8 mouse cellular contexts compared by ENCODE assay signal in the genomic region with DNA sequence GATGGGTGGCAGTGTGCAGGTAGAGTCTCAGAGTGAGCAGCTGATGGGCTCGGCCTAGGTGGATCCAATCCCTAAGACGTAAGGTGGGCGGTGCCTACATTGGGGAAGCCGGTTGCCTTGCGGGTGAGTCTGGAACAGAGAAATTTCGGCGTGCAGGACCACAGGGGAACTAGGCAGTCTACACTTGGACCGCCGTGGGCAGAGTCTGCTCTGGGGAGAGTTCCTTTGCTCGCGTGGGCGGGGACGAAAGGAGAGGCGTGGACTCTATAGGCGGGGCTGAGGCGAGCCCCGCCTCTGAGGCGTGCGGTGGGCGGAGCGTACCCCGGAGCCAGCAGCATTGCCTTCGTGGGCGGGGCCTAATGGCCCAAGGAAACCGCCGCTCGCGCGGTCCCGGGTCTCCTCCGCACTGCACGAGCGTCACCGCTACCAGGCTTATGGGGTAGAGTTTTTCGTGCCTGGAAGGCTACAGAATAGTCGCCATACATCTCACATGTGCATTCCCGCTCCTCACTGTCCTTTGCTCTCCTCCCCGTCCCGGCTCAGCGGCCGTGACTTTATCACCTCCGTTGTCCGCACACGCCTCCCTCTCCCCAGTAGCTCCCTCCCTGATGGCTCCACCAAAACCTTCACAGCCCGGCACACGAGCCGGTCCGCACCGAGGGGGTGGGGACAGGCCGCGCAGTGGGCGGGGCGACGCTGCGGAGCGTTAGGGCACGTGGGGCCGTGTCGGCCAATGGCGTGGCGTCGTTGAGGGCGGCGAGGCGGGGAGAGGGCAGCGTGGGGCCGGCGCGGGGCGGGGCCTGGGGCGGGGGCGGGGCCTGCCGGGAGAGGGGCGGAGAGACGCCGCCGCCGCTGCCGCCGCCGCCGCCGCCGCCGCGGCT. TPM values are rescaled to one million over a fixed set of nuclear protein-coding genes. Genes with fewer than 3 reads are reported as not detected.
DNase-seq lines count a peak whose midpoint lies in the region; ATAC-seq and TF ChIP-seq lines count a peak whose summit lies in the region.

Ppp2r5c (plus strand) TSS at position 831 of the 881 bp plus-strand sequence.

- peak; percentile 95 for ATAC-seq in forebrain, embryonic 15.5 days (replicated peaks)
- ATAC-seq in neutrophil, adult 5-6 weeks (ENCODE audit: extremely low read depth, insufficient number of reproducible peaks, low FRiP score, poor library complexity, severe bottlenecking): peak; percentile 86

- peak within 1 kb of the TSS; percentile 95 for H3K9ac ChIP-seq in ES-E14 (ENCODE audit: insufficient read depth, low read depth, low read length, poor library complexity, severe bottlenecking)
- peak within 1 kb of the TSS; percentile 82 for H3K9ac ChIP-seq in forebrain, embryonic 15.5 days (replicated peaks)

- peak within 1 kb of the TSS; percentile 94 to 100 for H3K4me3 ChIP-seq in ES-E14 (ENCODE audit: insufficient read depth in 1 of 2, low read depth in 1 of 2, low read length in 2 of 2, poor library complexity in 1 of 2, severe bottlenecking in 1 of 2)
- H3K4me3 ChIP-seq in forebrain, embryonic 15.5 days: peak within 1 kb of the TSS; percentile 83
- H3K4me3 ChIP-seq in lung, adult 2 months (replicated peaks; ENCODE audit: extremely low read depth, low read depth, low read length): peak within 1 kb of the TSS; percentile 76

- no peaks in the 10 kb centered on the region for H3K9me3 ChIP-seq in ES-E14 (ENCODE audit: control insufficient read depth, insufficient read depth, low read depth, low read length)
- H3K9me3 ChIP-seq in forebrain, embryonic 15.5 days: no peaks in the 10 kb centered on the region

- H3K27me3 ChIP-seq in forebrain, embryonic 15.5 days: peaks cover 3% of the 10 kb centered on the region; the same call in 1 of the 2 replicates

- H3K27ac ChIP-seq in ES-E14 (ENCODE audit: insufficient read depth, low read depth, low read length, poor library complexity, severe bottlenecking): peak within 1 kb of the TSS; percentile 98
- peak within 1 kb of the TSS; percentile 96 for H3K27ac ChIP-seq in forebrain, embryonic 15.5 days (replicated peaks)

- DNase-seq in ES-E14 (ENCODE audit: low read depth, low spot score): peak; percentile 83
- peak; percentile 95 for DNase-seq in cerebellum, adult 11-12 months
- DNase-seq in heart, postnatal 25 days (ENCODE audit: low spot score): peak; percentile 88
- peak; percentile 93 to 95 for DNase-seq in layer of hippocampus, adult 18-20 months (ENCODE audit: low spot score in 2 of 2)
- DNase-seq in lung, adult 2 months: peak; percentile 96
- peak; percentile 85 to 90 for DNase-seq in thymus, adult 18-20 months

- H3K4me1 ChIP-seq in ES-E14 (ENCODE audit: control insufficient read depth in 2 of 2, insufficient read depth in 2 of 2, low read length in 2 of 2, poor library complexity in 1 of 2): peaks cover 0 to 2% of the 10 kb centered on the region in 2 experiments; a peak in 1 of 4 replicates
- peaks cover 21% of the 10 kb centered on the region for H3K4me1 ChIP-seq in forebrain, embryonic 15.5 days
- no peaks in the 10 kb centered on the region; the same call in 1 of the 2 replicates for H3K4me1 ChIP-seq in lung, adult 2 months (ENCODE audit: control insufficient read depth, insufficient read depth, low read length)

- peaks cover 9% of the 10 kb centered on the region; the same call in 1 of the 2 replicates for H3K36me3 ChIP-seq in ES-E14 (ENCODE audit: control insufficient read depth, insufficient read depth, low read length, poor library complexity, severe bottlenecking)
- H3K36me3 ChIP-seq in forebrain, embryonic 15.5 days: no peaks in the 10 kb centered on the region

- WGBS in forebrain, embryonic 15.5 days: under 1% methylated on average over 82 of the region's 86 CpGs
- WGBS in lung, adult 2 months: under 1% methylated on average over 72 of the region's 86 CpGs

- in situ Hi-C loops in ES-E14 (cut with MboI; ENCODE audit: low sequenced_read_pairs in 2 of 2, unreplicated experiment in 2 of 2): loop anchor here in 1 of 2 experiments (25.0 kb wide), 1 partner anchor 391 kb away; the partner anchor contains the start of gene Mok

- intact Hi-C loops in heart, postnatal 25 days (cut with DNase I): no loop called here

- H3K4me2 ChIP-seq in forebrain, embryonic 15.5 days (replicated peaks): peak within 1 kb of the TSS; percentile 88

- TF ChIP-seq CTCF in lung, adult 2 months (IDR thresholded peaks at IDR 0.05; ENCODE audit: insufficient read depth, low read length): no peak

- TF ChIP-seq POLR2A in lung, adult 2 months (IDR thresholded peaks at IDR 0.05; ENCODE audit: borderline replicate concordance, extremely low read depth, low read depth, low read length): peak; percentile 42; the same call in 1 of the 2 replicates

TF ChIP-seq in ES-E14, 5 proteins besides CTCF, POLR2A, EP300 and RAD21:
- TF ChIP-seq ZC3H11A (IDR thresholded peaks at IDR 0.05; ENCODE audit: borderline replicate concordance, low read depth, low read length) (no peak), ZNF384 (IDR thresholded peaks at IDR 0.05; ENCODE audit: low read depth, low read length) (no peak), MAFK (IDR thresholded peaks at IDR 0.05; ENCODE audit: insufficient read depth, low read depth, low read length) (no peak), HCFC1 (IDR thresholded peaks at IDR 0.05; ENCODE audit: borderline replicate concordance, insufficient read depth, low read length) (no peak), CHD2 (IDR thresholded peaks at IDR 0.05; ENCODE audit: low read depth, low read length) (no peak)

RNA-seq across cellular contexts. Expression of gene Ppp2r5c, which starts in this region (rescaled TPM):
- 62.1 and 83.4 TPM in 2 replicates for total RNA-seq in ES-E14 (2012; rRNA removed)
- 137 TPM in 2 replicates for polyA plus RNA-seq in forebrain, embryonic 15.5 days (2015; fragmentation: Nextera tagmentation; extraction: Ambion mirVana)
- 10 to 100 TPM; 90.4 to 91.5 TPM for total RNA-seq in heart, postnatal 25 days (2021)
- 100 to 1,000 TPM; 241 to 242 TPM for total RNA-seq in layer of hippocampus, adult 18-20 months (2021)
- polyA plus RNA-seq in lung, adult 2 months (2012; rRNA removed): 30.4 and 45.1 TPM in 2 replicates
- total RNA-seq in neutrophil, adult 5-6 weeks (2017): 223 and 243 TPM in 2 replicates

Comparison
In these comparisons a context has a peak if more than half of its experiments do, and no peak if none do; other contexts are left out.
1. Peak in every context shown above with its lines: DNase-seq, ATAC-seq, H3K4me3 ChIP-seq and H3K27ac ChIP-seq.